Mouse (Mus musculus) limb, embryonic 14.5 days (tissue): ENCODE results near the gene Zfp277. TPM values are rescaled to one million over a fixed set of nuclear protein-coding genes. Genes with fewer than 3 reads are reported as not detected.

Experiments
- ATAC-seq: fragments of 200-750 bp; cut with Nextera tagmentation; 2 replicates; pipeline ENCODE4 v1.8.0; 2017; ENCODE audit warnings: low read depth, moderate number of reproducible peaks, moderate TSS enrichment; ENCODE audit not compliant: low FRiP score
- DNase-seq: peaks from one replicate; pipeline ENCODE4 v3.0.0-alpha.2; 2015; ENCODE audit warnings: low spot score
- H3K27ac ChIP-seq: fragments of 300-500 bp; sonication (generic); replicated peaks from 2 replicates; pipeline ENCODE4 v1.5.1; 2014; ENCODE audit warnings: low read depth, mild to moderate bottlenecking, low read length, moderate library complexity, mixed read lengths
- H3K27me3 ChIP-seq: fragments of 300-500 bp; sonication (generic); 2 replicates; pipeline ENCODE4 v1.6.1; 2014; ENCODE audit warnings: low read length, mixed read lengths; ENCODE audit not compliant: control insufficient read depth, insufficient read depth
- H3K36me3 ChIP-seq: fragments of 300-500 bp; sonication (generic); 2 replicates; pipeline ENCODE4 v1.6.1; 2014; ENCODE audit warnings: mild to moderate bottlenecking, low read length, moderate library complexity, mixed read lengths; ENCODE audit not compliant: control insufficient read depth, insufficient read depth
- H3K4me1 ChIP-seq: fragments of 300-500 bp; sonication (generic); 2 replicates; pipeline ENCODE4 v1.6.1; 2014; ENCODE audit warnings: antibody characterized with exemption, low read length, mixed read lengths; ENCODE audit not compliant: control insufficient read depth, insufficient read depth
- H3K4me2 ChIP-seq: fragments of 300-500 bp; sonication (generic); replicated peaks from 2 replicates; pipeline ENCODE4 v1.6.1; 2014; ENCODE audit warnings: low read depth, mild to moderate bottlenecking, low read length, moderate library complexity; ENCODE audit not compliant: severe bottlenecking
- H3K4me3 ChIP-seq: fragments of 300-500 bp; sonication (generic); replicated peaks from 2 replicates; pipeline ENCODE4 v1.5.1; 2014; ENCODE audit warnings: low read length
- H3K9ac ChIP-seq: fragments of 300-500 bp; sonication (generic); 2 replicates; pipeline ENCODE4 v1.6.1; 2014; ENCODE audit warnings: mild to moderate bottlenecking, low read depth, low read length, moderate library complexity; ENCODE audit not compliant: severe bottlenecking
- H3K9me3 ChIP-seq: fragments of 300-500 bp; sonication (generic); 2 replicates; pipeline ENCODE4 v1.6.1; 2016; ENCODE audit warnings: low read length; ENCODE audit not compliant: control insufficient read depth
- POLR2A ChIP-seq: fragments of 200-500 bp; IDR thresholded peaks from 2 replicates; pipeline ENCODE4 v1.8.0; 2012; ENCODE audit warnings: inconsistent platforms, mild to moderate bottlenecking, moderate library complexity, borderline replicate concordance; ENCODE audit not compliant: insufficient read depth, insufficient read length; ENCODE audit errors: extremely low read depth
- WGBS: fragments of 180-500 bp; shearing (Covaris S2); extraction: QIAGEN DNeasy Blood & Tissue Kit; methylation state at CpG from one replicate; pipeline ENCODE4 v1.1.7; 2014; 5-methylcytosine and 5-hydroxymethylcytosine counted together
- polyA plus RNA-seq, 2 experiments: library from polyadenylated mRNA; depleted of rRNA in 1 of 2; stranded (reverse) in 1 of 2; unstranded in 1 of 2; fragments of >200 nt; fragmentation: Nextera tagmentation in 1 of 2; extraction: Ambion mirVana in 1 of 2; gene quantifications; 2 replicates each; pipeline versions ENCODE4 v1.2.1 to v1.2.3; 2012 to 2014

The Zfp277 gene
- polyA plus RNA-seq, 2 experiments: 22.0 to 40.7 TPM

DNA sequence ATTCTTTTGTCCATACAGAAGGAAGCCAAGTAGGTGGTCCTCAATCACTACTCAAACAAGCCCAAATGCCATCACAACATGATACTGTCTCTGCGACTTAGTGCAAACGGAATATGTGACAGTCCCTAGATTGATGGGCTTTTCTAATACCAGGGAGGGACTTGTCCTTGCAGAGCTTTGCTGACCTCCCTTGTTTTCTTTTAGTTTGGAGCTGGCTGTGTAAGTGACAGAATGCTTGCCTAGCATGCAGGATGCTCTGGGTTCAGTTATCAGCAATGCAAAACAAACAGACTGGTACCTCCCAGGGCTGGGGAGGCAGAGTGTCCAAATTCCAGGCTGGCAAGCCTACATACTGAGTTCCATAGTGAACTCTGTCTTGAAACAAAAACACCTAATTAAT is 7.7 kb downstream of the Zfp277 start:
- no peak overlapping the region for H3K4me3 ChIP-seq
- no peaks in the 10 kb centered on the region for H3K27me3 ChIP-seq
- DNase-seq (no peak), ATAC-seq (no peak)
- H3K9me3 ChIP-seq: no peaks in the 10 kb centered on the region
- 50% methylated on average over 2 of the region's 2 CpGs for WGBS
- no peak overlapping the region for H3K27ac ChIP-seq
- TF ChIP-seq POLR2A: no peak
- H3K9ac ChIP-seq: no peak overlapping the region
- no peaks in the 10 kb centered on the region; the same call in 1 of the 2 replicates for H3K4me1 ChIP-seq
- no peaks in the 10 kb centered on the region for H3K36me3 ChIP-seq
- H3K4me2 ChIP-seq: no peak overlapping the region

DNA sequence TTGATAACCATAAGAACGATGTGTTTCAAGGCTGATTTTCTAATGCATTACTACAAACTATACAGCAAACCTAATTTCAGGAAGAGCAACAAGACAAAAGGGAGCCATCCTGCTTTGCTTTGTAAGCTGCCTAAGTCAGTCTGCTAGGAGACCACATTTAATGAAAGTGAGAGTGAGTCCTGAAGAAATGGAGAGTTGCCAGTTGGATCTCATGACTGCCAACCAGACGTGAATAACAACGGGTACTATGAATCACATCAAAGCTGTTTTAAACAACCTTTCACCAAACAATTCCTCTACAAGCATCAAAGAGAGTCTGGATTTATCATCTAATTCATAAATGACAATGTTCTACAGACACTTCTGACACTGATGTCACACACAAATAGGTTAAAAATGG is 11.6 kb downstream of the Zfp277 start:
- Histone ChIP-seq H3K36me3 (no peaks in the 10 kb centered on the region), H3K27me3 (no peaks in the 10 kb centered on the region), H3K4me1 (no peaks in the 10 kb centered on the region; the same call in 1 of the 2 replicates), H3K4me2 (no peak overlapping the region), H3K9me3 (no peaks in the 10 kb centered on the region), H3K9ac (no peak overlapping the region), H3K27ac (no peak overlapping the region), H3K4me3 (no peak overlapping the region)
- 43% methylated on average over 3 of the region's 3 CpGs for WGBS
- no peak for TF ChIP-seq POLR2A
- DNase-seq (no peak), ATAC-seq (no peak)

DNA sequence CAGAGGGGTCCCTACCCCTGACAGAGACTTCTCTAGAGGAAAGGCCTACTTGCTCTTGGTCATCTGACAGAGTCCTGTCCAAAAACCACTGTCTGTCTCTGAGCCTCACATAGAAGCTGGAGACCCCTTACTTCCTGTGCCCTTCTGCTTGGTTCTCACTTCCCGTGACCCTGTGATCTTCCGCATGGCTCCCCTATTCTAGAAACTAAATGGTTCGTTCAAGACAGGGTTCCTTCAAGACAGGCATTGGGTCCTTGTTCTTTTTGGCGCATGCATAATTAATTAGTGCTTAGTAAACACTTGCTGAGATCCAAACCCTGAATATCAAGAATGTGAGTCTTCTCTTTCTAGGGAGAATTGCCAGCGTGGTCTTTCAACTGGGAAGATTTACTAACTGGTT is 14.6 kb downstream of the Zfp277 start:
- H3K4me1 ChIP-seq: no peaks in the 10 kb centered on the region; the same call in 1 of the 2 replicates
- ATAC-seq: no peak
- no peak overlapping the region for H3K27ac ChIP-seq
- 76% methylated on average over 5 of the region's 5 CpGs for WGBS
- no peak for TF ChIP-seq POLR2A
- no peaks in the 10 kb centered on the region for H3K36me3 ChIP-seq
- no peak overlapping the region for H3K4me2 ChIP-seq
- H3K27me3 ChIP-seq: no peaks in the 10 kb centered on the region
- no peak overlapping the region for H3K4me3 ChIP-seq
- no peaks in the 10 kb centered on the region for H3K9me3 ChIP-seq
- no peak overlapping the region for H3K9ac ChIP-seq
- DNase-seq: no peak

DNA sequence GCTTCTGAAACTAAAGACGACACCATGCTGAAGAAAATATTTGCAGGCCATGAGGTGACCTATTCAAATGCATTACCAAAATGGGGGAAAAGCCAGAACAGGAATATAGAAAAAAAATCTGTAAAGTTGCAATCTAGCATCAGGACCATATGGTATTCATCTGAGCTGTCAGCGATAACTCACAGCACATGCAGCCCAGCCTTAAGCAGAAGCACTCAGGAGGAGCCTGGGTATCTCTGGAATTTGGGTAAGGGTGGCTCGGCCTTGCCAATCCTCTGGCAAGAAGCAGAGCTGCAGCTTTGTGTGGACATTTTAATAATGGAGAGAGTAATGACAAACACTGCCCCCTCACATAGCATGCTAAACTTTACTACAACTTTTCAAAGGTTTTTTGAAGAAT is 15.7 kb downstream of the Zfp277 start:
- TF ChIP-seq POLR2A: no peak
- Histone ChIP-seq H3K9me3 (no peaks in the 10 kb centered on the region), H3K27ac (no peak overlapping the region), H3K9ac (no peak overlapping the region), H3K4me1 (no peaks in the 10 kb centered on the region; the same call in 1 of the 2 replicates), H3K27me3 (no peaks in the 10 kb centered on the region), H3K4me2 (no peak overlapping the region), H3K4me3 (no peak overlapping the region), H3K36me3 (peaks cover 3% of the 10 kb centered on the region; the same call in 1 of the 2 replicates)
- DNase-seq (no peak), ATAC-seq (no peak)
- 28% methylated on average over 3 of the region's 3 CpGs for WGBS

DNA sequence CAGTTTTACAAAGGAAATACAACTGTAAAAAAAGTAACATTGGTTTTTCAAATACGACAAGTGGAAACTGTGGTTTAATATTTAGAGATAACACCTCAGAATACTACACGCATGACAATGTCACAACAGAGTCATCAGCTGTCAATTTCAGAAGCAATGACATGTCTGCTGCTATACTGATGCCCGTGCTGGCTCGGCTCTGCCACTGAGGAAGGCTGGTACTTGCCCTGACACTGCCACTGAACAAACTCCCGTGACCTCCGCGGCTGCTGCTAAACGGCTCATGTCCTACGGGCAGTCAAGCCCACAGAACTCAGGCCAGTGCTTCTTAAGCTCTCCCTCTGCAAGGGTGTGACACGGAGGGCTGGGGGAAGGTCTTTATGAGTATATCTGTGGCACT is 18.1 kb downstream of the Zfp277 start:
- TF ChIP-seq POLR2A: no peak
- WGBS: 86% methylated on average over 10 of the region's 10 CpGs
- Histone ChIP-seq H3K36me3 (peaks cover 3% of the 10 kb centered on the region; the same call in 1 of the 2 replicates), H3K27me3 (no peaks in the 10 kb centered on the region), H3K27ac (no peak overlapping the region), H3K9me3 (no peaks in the 10 kb centered on the region), H3K4me1 (no peaks in the 10 kb centered on the region), H3K9ac (no peak overlapping the region), H3K4me3 (no peak overlapping the region), H3K4me2 (no peak overlapping the region)
- no peak for ATAC-seq
- no peak for DNase-seq

DNA sequence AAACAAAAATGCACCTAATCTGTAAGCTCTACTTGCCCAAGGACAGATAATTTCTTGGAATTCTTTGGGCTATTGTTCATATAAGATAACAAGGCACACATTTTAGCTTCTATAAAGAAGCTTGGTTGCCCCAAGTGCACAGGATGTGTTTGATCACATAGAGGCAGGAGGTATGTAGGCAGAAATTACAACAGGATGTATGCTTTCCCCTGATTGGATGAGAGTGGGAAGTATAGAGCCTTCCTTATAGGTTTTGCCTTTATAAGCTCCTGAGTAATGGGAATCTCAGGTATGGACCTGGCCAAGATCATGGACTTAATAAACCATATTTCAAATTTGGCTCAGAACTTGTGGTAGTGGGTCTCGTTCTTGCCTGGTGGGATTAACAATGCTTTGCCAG is 20.7 kb downstream of the Zfp277 start:
- ATAC-seq: no peak

More for the DNA sequence above, 20.7 kb downstream of the Zfp277 start:
- no peak for DNase-seq
- 77% methylated on average over 1 of the region's 1 CpGs for WGBS
- H3K27ac ChIP-seq: no peak overlapping the region
- TF ChIP-seq POLR2A: no peak
- peaks cover 3% of the 10 kb centered on the region; the same call in 1 of the 2 replicates for H3K36me3 ChIP-seq
- no peaks in the 10 kb centered on the region for H3K27me3 ChIP-seq
- no peak overlapping the region for H3K4me3 ChIP-seq
- no peaks in the 10 kb centered on the region for H3K4me1 ChIP-seq
- no peaks in the 10 kb centered on the region for H3K9me3 ChIP-seq
- H3K9ac ChIP-seq: no peak overlapping the region
- no peak overlapping the region for H3K4me2 ChIP-seq
